34 mouse cellular contexts compared by ENCODE assay signal in the genomic region with DNA sequence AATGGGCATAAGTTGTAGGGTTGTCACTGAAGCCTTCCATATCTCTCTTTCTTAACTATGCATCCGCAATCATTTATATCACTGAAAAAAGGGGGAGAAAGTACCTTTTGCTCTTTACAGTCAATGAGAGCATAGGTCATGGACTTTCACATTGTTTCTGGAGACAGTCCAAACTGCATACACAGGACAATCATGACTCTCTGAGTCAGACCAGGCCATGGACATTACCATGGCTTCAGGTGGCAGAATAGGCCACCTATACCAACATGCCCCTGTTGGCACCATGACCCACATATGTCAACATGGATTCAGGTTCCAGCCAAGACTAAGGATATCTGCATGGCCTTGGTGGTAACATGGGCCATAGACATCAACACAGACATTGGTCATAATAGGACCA.
"Had no signal": no experiment of that assay in that cellular context is flagged by ENCODE, and none has a peak within 500 bp of the region (broad histone marks: within the 10 kb centered on the region; RNA-seq: fewer than 3 reads in every experiment).

No protein-coding gene starts in this region.

- H3K36me3 ChIP-seq: heart, embryonic 10.5 days; heart, embryonic 12.5 days; heart, embryonic 13.5 days; heart, embryonic 15.5 days; hindbrain, embryonic 10.5 days; hindbrain, embryonic 12.5 days; hindbrain, embryonic 13.5 days; hindbrain, embryonic 15.5 days; intestine, embryonic 15.5 days; kidney, embryonic 15.5 days had no signal

- DNase-seq: heart, postnatal 10 days; heart, postnatal 36 days; heart, postnatal 4 days; kidney, adult 11 months; kidney, adult 18-20 months; kidney, adult 2 months; kidney, adult 8-10 months; kidney, adult 9 months; kidney, postnatal 10 days; kidney, postnatal 14 days; kidney, postnatal 25 days; kidney, postnatal 36 days; kidney, postnatal 4 days; layer of hippocampus, adult 9-11 months; layer of hippocampus, postnatal 36 days had no signal

- H3K27ac ChIP-seq: heart, embryonic 10.5 days; heart, embryonic 13.5 days; heart, embryonic 15.5 days; hindbrain, embryonic 10.5 days; hindbrain, embryonic 12.5 days; hindbrain, embryonic 13.5 days; hindbrain, embryonic 14.5 days; hindbrain, embryonic 15.5 days; hindbrain, postnatal 0 days; intestine, embryonic 15.5 days; kidney, embryonic 15.5 days; kidney, postnatal 0 days; layer of hippocampus, adult 2 months had no signal

- H3K4me3 ChIP-seq: heart, embryonic 10.5 days; heart, embryonic 12.5 days; heart, embryonic 13.5 days; heart, embryonic 15.5 days; hindbrain, embryonic 10.5 days; hindbrain, embryonic 12.5 days; hindbrain, embryonic 13.5 days; hindbrain, embryonic 15.5 days; intestine, embryonic 15.5 days; kidney, embryonic 15.5 days; layer of hippocampus, adult 2 months had no signal

- H3K9ac ChIP-seq: heart, embryonic 12.5 days; heart, embryonic 13.5 days; heart, embryonic 15.5 days; hindbrain, embryonic 12.5 days; hindbrain, embryonic 13.5 days; hindbrain, embryonic 14.5 days; hindbrain, embryonic 15.5 days; intestine, embryonic 15.5 days; kidney, embryonic 15.5 days had no signal

- H3K4me1 ChIP-seq: heart, embryonic 10.5 days; heart, embryonic 12.5 days; heart, embryonic 13.5 days; heart, embryonic 15.5 days; hindbrain, embryonic 10.5 days; hindbrain, embryonic 12.5 days; hindbrain, embryonic 13.5 days; hindbrain, embryonic 15.5 days; intestine, embryonic 15.5 days; kidney, embryonic 15.5 days had no signal

- H3K9me3 ChIP-seq: heart, embryonic 10.5 days; heart, embryonic 12.5 days; heart, embryonic 13.5 days; heart, embryonic 15.5 days; hindbrain, embryonic 10.5 days; hindbrain, embryonic 12.5 days; hindbrain, embryonic 13.5 days; hindbrain, embryonic 15.5 days; intestine, embryonic 15.5 days; kidney, embryonic 15.5 days had no signal

- H3K4me2 ChIP-seq: heart, embryonic 11.5 days; heart, embryonic 12.5 days; heart, embryonic 13.5 days; heart, embryonic 15.5 days; hindbrain, embryonic 12.5 days; hindbrain, embryonic 13.5 days; hindbrain, embryonic 14.5 days; hindbrain, embryonic 15.5 days; intestine, embryonic 15.5 days; kidney, embryonic 15.5 days had no signal

- ATAC-seq: hindbrain, embryonic 16.5 days; hindbrain, postnatal 0 days; inflammation-experienced regulatory T-cells, adult 6 months; intestine, embryonic 15.5 days; intestine, embryonic 16.5 days; intestine, postnatal 0 days had no signal

- H3K27me3 ChIP-seq: heart, embryonic 12.5 days; heart, embryonic 13.5 days; heart, embryonic 15.5 days; hindbrain, embryonic 12.5 days; hindbrain, embryonic 13.5 days; hindbrain, embryonic 15.5 days; intestine, embryonic 15.5 days; kidney, embryonic 15.5 days had no signal
